Mouse (Mus musculus) gastrocnemius, postnatal 36 days (tissue): ENCODE results near the gene Gm42517. TPM values are rescaled to one million over a fixed set of nuclear protein-coding genes. Genes with fewer than 3 reads are reported as not detected.

Source experiments
- DNase-seq, 2 experiments: peaks; one replicate each; pipeline ENCODE4 v3.0.0; 2022
- intact Hi-C: fragments of 180-260 bp; cut with DNase I; formaldehyde crosslinking; loops from one replicate; pipeline ENCODE4 v1.15.1; 2025
- total RNA-seq, 2 experiments: library from RNA; stranded (reverse); gene quantifications; 2 replicates each; pipeline ENCODE4 v1.2.3; 2021

Gene Gm42517
- total RNA-seq, 2 experiments from 2014 or later: 0.36 to 0.39 TPM

DNA sequence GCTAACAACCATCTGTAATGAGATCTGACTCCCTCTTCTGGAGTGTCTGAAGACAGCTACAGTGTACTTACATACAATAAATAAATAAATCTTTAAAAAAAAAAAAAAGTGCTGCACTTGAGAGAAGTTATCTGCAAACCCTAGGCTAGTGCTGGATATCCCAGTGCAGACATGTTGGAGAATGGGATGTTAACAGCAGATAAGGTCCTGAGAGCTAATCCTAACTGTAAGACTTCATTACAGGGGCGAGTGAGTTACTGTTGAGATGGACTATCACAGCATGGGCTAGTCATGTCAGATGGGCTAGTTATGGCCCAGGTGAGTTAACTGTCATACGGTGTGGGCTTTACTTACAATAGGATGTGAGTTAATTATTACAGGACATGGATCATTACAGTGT, 13.7 kb downstream of the Gm42517 start:
- DNase-seq: no peak
- intact Hi-C loops: no loop called here

DNA sequence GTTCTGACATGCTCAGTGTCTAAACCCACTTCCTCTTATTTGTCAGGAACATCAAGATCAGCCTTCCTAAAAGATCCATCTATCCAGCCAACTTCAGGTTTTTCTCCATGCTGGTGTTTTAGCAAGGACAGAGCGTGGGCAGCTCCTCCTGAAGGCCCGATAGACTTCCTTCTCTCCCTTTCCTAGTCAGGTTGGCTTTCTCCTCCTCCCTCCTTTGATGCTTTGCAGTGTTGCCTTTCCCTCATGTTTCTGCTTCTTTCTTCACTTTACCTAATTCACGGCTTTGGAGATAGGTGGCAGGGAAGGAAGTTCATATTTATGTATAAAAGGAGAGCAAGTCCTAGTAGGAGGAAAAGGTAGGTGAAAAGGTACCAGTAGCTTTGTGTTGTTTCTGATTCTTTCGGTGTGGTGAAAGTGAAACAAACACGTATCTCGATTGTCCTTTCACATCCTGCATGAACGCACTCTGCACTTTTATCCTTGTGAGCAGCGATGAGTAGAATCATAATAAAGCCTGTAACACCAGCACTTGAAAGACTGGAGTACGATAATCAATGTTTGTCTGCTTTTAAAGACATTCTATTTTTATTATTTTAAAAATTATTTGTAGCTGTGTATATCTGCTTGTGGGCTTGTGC, 18.1 kb downstream of the Gm42517 start:
- DNase-seq: no peak
- intact Hi-C loops: no loop called here

DNA sequence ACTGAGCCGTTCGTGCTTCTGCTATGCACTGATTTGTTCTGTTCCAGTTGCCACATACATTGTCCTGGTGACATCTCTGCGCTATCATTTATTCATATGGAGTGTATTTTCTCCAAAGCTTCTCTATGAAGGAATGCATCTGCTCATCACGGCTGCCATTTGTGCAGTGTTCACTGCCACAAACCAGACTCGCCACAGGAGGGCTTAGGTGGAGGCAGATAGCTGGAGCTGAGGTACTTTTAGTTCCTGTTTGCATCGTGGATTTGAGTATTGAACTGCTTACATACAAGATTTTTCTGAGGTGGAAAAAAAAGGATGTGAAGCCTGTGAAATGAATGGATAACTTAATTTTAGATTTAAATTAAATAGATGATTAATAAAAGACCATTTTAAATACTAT, 19.9 kb downstream of the Gm42517 start:
- DNase-seq: no peak
- intact Hi-C loops: no loop called here

DNA sequence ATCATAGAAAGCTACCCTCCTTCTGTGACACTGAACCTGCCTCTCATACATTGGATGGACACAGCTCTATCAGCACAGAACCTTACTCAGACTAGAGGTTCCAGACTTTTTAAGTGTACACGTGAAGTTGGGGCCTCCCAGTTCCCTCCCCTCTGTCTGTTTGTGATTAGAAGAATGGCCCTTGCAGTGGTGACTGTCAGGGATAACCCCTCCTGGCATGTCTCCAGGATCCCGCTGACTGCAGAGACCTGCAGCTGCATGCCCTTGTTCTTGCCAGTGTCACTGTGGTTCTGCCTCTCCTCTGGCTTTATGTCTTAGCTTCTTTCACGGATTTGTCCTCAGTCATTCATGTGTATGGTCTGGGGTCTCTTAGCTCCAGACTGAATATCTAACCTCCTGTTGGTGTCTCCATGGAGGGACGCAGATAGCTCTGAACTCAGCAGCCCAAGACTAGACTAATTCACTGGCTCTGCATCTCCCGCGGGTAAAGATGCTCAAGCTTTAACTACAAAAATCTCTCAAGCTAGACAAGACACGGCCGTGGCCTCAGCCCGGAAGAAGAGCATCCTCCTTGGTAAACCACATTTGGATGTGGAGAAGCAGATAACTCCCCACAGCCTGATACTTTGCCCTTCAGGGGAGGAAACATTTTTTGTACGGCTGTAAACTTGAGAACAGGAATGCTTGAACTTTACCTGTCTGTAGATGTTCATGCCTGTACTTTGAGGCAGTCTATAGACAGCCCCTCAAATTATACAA, 22.2 kb downstream of the Gm42517 start:
- intact Hi-C loops: no loop called here
- DNase-seq: no peak

DNA sequence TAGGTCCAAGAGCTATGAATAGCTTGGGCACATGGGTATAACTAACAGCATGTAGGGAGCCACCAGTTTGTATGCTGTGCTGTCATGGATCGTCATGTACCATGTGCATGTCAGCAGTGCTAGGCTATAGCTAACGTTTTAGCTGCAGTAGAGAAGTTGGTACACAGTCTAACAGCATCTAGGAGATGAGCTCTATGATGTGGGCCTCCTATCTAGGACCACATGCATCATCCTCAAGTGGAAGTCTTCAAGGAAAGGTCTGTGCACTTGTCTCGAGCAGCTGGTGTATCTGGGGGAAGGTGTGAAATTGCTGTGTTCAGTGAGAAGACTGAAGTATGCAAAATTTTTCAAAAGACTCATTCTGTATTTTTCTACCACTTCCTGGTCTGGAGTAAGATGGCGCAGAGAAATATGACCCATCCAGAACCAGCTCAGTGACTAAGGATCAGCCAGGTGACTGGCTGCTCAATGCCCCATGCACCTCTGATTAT, 24.0 kb downstream of the Gm42517 start:
- intact Hi-C loops: no loop called here
- DNase-seq: no peak

DNA sequence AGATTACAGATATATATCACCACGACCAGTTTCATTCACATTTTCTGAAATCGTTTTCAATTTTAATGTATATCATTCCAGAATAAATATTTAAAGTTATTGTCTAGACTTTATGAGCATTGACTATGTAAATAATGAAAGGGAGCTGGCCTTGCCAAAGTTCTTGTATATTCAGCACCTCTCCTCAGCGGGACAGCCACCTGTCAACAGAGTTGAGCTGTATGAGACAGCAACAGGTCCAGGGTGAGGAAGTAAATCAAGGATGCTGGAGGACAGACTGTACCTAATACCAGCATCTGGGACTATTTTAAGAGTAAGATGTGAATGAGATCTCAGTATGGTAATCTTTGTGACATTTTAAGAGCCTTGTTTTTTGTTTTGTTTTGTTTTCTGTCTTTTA, 29.7 kb downstream of the Gm42517 start:
- intact Hi-C loops: no loop called here
- DNase-seq: no peak

DNA sequence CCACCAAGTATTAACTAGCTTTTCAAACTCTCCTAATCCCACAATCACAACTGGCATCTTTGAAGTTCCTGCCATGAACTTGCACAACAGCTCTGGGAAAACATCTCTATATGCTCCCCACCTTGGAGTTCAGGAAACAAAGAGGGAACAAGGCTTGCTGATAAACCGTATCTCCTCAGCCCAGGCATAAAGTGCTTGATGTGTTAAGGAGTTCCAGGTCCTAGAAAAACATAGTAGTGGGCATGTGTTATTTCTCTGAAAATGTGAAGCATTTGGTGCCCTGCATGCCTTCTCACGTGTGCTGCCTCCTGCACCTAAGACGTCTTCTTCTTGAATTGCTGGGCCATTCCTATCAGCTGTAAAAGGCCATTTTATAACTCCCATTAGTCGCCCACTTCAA, 30.3 kb downstream of the Gm42517 start:
- DNase-seq: no peak
- intact Hi-C loops: no loop called here

DNA sequence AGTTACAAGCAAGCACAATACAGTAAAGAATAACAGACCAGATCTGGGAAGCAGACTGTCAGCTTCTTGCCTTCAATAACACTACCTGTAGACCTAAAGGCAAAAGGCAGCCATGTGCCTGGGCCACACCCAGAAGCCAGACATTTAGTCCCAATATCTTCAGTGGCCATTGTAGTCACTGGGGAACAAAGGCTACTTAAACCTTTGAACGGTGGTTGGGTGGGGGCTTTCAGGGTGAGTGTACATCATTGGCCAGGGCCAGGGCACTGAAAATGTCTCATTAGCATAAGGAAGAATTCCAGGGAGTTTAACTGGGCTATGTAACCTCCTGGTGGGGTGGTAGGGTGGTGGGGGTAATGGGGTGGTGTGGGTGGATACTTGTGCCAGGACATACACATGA, 36.7 kb downstream of the Gm42517 start:
- no peak for DNase-seq
- intact Hi-C loops: no loop called here

Other genes starting within 250 kb of the Gm42517 start
- gene Tmed5, start 235.3 kb downstream of the Gm42517 start, total RNA-seq: 10 to 100 TPM; 19.8 to 28.4 TPM
- gene Ccdc18, start 235.0 kb downstream of the Gm42517 start, total RNA-seq: under 1 TPM; 0.07 to 0.36 TPM
- 10 to 100 TPM; 13.6 to 13.9 TPM for gene Dr1, start 99.0 kb downstream of the Gm42517 start, total RNA-seq
- 1 to 10 TPM; 3.1 to 3.6 TPM for gene Pigg, start 55.3 kb downstream of the Gm42517 start, total RNA-seq
- not detected for gene Pde6b, start 20.5 kb upstream of the Gm42517 start, total RNA-seq
- gene Atp5k, start 66.5 kb upstream of the Gm42517 start, total RNA-seq: 100 to 1,000 TPM; 675 to 775 TPM
- gene Mfsd7a, start 81.0 kb upstream of the Gm42517 start, total RNA-seq: 1 to 10 TPM in 1 of 2 experiments, under 1 TPM in 1; 0.66 to 1.1 TPM
- gene Pcgf3, start 93.3 kb upstream of the Gm42517 start, total RNA-seq: 10 to 100 TPM; 32.9 to 35.3 TPM
- not detected for gene Cplx1, start 182.1 kb upstream of the Gm42517 start, total RNA-seq